Mouse (Mus musculus) liver, embryonic 16.5 days (tissue): Measurements from ENCODE around the gene Man1a. TPM values are rescaled to one million over a fixed set of nuclear protein-coding genes. Genes with fewer than 3 reads are reported as not detected.

Source experiments
- ATAC-seq: fragments of 200-750 bp; cut with Nextera tagmentation; 2 replicates; pipeline ENCODE4 v1.8.0; 2017; ENCODE audit warnings: low read depth, mild to moderate bottlenecking, moderate number of reproducible peaks, moderate library complexity
- H3K27ac ChIP-seq: fragments of 300-500 bp; sonication (generic); 2 replicates; pipeline ENCODE4 v1.5.1; 2014; ENCODE audit warnings: mild to moderate bottlenecking, low read length
- H3K27me3 ChIP-seq: fragments of 300-500 bp; sonication (generic); 2 replicates; pipeline ENCODE4 v1.6.1; 2014; ENCODE audit warnings: low read depth, low read length, mixed read lengths; ENCODE audit not compliant: control insufficient read depth, insufficient read depth
- H3K36me3 ChIP-seq: fragments of 300-500 bp; sonication (generic); 2 replicates; pipeline ENCODE4 v1.6.1; 2014; ENCODE audit warnings: mild to moderate bottlenecking; ENCODE audit not compliant: control insufficient read depth, insufficient read depth
- H3K4me1 ChIP-seq: fragments of 300-500 bp; sonication (generic); 2 replicates; pipeline ENCODE4 v1.6.1; 2014; ENCODE audit warnings: low read depth, low read length, mixed read lengths; ENCODE audit not compliant: control insufficient read depth
- H3K4me2 ChIP-seq: fragments of 300-500 bp; sonication (generic); 2 replicates; pipeline ENCODE4 v1.6.1; 2014; ENCODE audit warnings: low read depth, low read length, mixed read lengths
- H3K4me3 ChIP-seq: fragments of 300-500 bp; sonication (generic); 2 replicates; pipeline ENCODE4 v1.5.1; 2014; ENCODE audit warnings: low read depth, mild to moderate bottlenecking, low read length
- H3K9ac ChIP-seq: fragments of 300-500 bp; sonication (generic); 2 replicates; pipeline ENCODE4 v1.6.1; 2014; ENCODE audit warnings: low read depth, low read length
- H3K9me3 ChIP-seq: fragments of 300-500 bp; sonication (generic); replicated peaks from 2 replicates; pipeline ENCODE4 v1.6.1; 2016; ENCODE audit warnings: low read length; ENCODE audit not compliant: control insufficient read depth
- WGBS: fragments of 180-500 bp; shearing (Covaris S2); extraction: QIAGEN DNeasy Blood & Tissue Kit; methylation state at CpG from one replicate; pipeline ENCODE4 v1.1.7; 2014; ENCODE audit not compliant: insufficient replicate concordance; 5-methylcytosine and 5-hydroxymethylcytosine counted together
- polyA plus RNA-seq: library from polyadenylated mRNA; unstranded; fragments of >200 nt; fragmentation: Nextera tagmentation; extraction: Ambion mirVana; gene quantifications from 2 replicates; pipeline ENCODE4 v1.2.1, GENCODE M21; 2015

Gene Man1a
- polyA plus RNA-seq, 1 experiment from 2014 or later = 14.2 TPM

DNA sequence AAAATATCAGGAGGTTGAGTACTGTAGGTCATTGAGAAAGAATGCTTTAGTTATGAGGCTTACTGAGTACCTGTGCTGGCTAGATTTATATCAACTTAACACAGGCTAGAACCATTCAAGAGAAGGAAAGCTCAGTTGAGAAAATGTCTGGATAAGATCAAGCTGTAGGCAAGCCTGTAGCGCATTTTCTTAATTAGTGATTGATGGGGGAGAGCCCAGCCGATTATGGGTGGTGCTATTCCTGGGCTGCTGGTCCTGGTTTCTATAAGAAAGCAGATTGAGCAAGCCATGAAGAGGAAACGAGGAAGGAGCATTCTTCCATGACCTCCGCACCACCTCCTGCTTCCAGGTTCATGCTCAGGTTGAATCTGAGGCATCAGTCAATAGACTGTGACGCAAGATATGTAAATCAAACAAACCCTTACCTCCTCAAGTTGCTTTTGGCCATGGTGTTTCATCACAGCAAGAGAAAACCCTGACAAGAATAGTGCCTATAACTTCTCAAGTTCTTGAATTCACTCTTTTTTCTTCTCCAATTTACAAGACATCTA, 58.4 kb downstream of the Man1a start:
- Histone ChIP-seq H3K36me3 (peaks cover 6% of the 10 kb centered on the region), H3K4me1 (peaks cover 3% of the 10 kb centered on the region; the same call in 1 of the 2 replicates), H3K27ac (no peak overlapping the region), H3K4me3 (no peak overlapping the region), H3K9me3 (no peaks in the 10 kb centered on the region), H3K9ac (no peak overlapping the region), H3K4me2 (no peak overlapping the region), H3K27me3 (no peaks in the 10 kb centered on the region)
- WGBS = 76% methylated on average over 5 of the region's 5 CpGs
- no peak for ATAC-seq

GRCm38 (mm10) chr10:54014116-54014758, 62.2 kb downstream of the Man1a start:
- H3K36me3 ChIP-seq = peaks cover 8% of the 10 kb centered on the region
- H3K4me1 ChIP-seq = peaks cover 3% of the 10 kb centered on the region; the same call in 1 of the 2 replicates
- no peak overlapping the region for H3K4me3 ChIP-seq
- ATAC-seq = no peak
- no peaks in the 10 kb centered on the region for H3K27me3 ChIP-seq
- no peak overlapping the region for H3K27ac ChIP-seq
- no peaks in the 10 kb centered on the region for H3K9me3 ChIP-seq
- H3K4me2 ChIP-seq = no peak overlapping the region
- H3K9ac ChIP-seq = no peak overlapping the region
- WGBS = 66% methylated on average over 15 of the region's 15 CpGs

DNA sequence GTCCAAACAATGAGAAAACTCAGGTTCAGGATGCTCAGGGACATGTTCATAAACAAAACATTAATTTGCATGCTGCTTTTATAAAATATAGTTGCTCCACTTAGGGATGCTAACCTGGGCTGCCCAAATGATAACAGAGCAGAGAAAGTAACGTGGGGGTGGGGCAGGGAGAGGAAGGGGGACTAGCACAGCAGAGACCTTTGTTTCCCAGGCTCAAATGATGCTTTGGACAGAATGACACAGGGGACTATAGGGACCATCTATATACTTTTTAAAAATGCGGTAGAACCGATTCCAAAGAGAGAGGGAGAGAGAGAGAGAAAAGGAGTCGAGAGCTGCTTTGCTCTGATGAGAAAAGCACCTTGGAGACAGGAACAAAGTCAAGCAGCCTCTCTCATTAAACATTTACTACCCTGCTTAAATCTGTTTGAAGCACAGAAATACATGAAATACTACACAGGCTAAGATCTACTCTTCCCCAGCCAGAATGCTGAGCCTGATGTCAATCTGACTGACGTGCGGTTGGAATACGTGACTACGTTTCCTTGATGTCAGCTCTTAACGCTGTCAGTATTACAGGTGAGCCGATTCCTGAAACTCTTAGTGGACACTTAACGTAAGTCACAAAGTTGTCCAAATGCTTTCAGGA, 63.1 kb downstream of the Man1a start:
- no peak overlapping the region for H3K4me2 ChIP-seq
- WGBS = 84% methylated on average over 11 of the region's 11 CpGs
- H3K27ac ChIP-seq = no peak overlapping the region
- H3K9me3 ChIP-seq = no peaks in the 10 kb centered on the region
- H3K27me3 ChIP-seq = no peaks in the 10 kb centered on the region
- ATAC-seq = no peak
- no peak overlapping the region for H3K4me3 ChIP-seq
- peaks cover 3% of the 10 kb centered on the region; the same call in 1 of the 2 replicates for H3K4me1 ChIP-seq
- peaks cover 8% of the 10 kb centered on the region for H3K36me3 ChIP-seq
- no peak overlapping the region for H3K9ac ChIP-seq

DNA sequence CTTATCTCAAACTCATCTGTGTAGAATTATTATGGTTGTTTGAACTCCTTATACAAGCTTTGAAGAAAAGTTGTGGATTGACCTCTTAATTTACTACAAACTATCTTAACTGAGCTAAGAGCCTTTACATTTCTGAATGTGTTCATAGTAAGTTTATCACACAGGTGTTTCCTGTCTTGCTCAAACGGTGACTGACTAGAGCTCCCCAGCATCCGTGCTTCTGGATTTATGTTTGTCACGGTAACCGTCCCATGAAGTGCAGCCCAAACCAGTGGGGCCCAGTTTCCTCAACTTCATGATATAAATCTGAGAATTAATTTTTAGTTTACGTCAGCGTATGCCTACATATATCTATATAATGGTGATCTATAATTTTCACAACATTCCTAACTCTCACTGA, 67.3 kb downstream of the Man1a start:
- no peak for ATAC-seq
- 56% methylated on average over 6 of the region's 6 CpGs for WGBS
- Histone ChIP-seq H3K9me3 (no peaks in the 10 kb centered on the region), H3K4me1 (peaks cover 6% of the 10 kb centered on the region), H3K9ac (no peak overlapping the region), H3K27me3 (no peaks in the 10 kb centered on the region), H3K36me3 (peaks cover 8% of the 10 kb centered on the region), H3K4me3 (no peak overlapping the region), H3K4me2 (no peak overlapping the region), H3K27ac (no peak overlapping the region)

DNA sequence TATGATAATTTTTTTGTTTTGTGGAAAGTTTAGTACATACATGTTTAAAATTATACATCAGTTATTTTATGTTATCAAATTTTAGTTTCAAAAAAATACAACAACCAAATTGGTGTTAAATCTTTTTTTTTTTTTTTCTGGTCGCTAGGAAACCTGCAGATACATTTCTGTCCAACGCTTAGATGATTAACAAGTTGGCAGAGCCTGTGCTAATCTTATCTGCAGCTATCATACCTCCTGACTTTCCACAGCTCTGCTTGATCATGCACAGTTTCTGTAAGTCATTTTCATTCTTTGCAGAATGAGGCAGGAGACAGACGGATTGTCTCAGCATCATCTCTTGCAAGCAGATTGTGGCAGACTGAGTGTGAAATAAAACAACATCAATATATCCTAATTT, 69.5 kb downstream of the Man1a start:
- H3K4me1 ChIP-seq = peaks cover 6% of the 10 kb centered on the region
- no peak overlapping the region for H3K4me3 ChIP-seq
- peak; percentile 50; the same call in 1 of the 2 replicates for ATAC-seq
- H3K27me3 ChIP-seq = no peaks in the 10 kb centered on the region
- peaks cover 3% of the 10 kb centered on the region; the same call in 1 of the 2 replicates for H3K36me3 ChIP-seq
- no peaks in the 10 kb centered on the region for H3K9me3 ChIP-seq
- no peak overlapping the region for H3K9ac ChIP-seq
- H3K4me2 ChIP-seq = no peak overlapping the region
- no peak overlapping the region for H3K27ac ChIP-seq
- WGBS = 24% methylated on average over 3 of the region's 3 CpGs

DNA sequence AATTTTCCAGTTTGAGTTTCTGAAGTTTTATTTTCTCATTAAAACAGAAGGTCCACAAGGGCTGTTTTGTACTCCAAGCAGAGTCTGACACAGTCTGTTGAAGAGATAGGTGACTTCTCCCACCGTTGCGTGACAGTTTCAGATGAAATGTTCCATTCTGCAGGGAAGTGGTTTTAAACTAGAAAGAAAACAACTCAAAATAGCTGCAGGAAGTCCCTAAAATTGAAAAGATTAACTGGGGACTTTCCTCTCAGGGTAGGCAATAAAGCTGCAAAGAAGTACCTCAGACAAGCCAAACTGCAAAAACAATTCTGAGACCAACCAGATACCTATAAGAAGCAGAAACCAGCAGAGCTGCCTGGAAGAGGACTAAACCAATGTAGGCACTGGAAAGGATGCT, 70.6 kb downstream of the Man1a start:
- no peak overlapping the region for H3K27ac ChIP-seq
- peaks cover 6% of the 10 kb centered on the region for H3K4me1 ChIP-seq
- H3K4me2 ChIP-seq = no peak overlapping the region
- H3K27me3 ChIP-seq = no peaks in the 10 kb centered on the region
- H3K4me3 ChIP-seq = no peak overlapping the region
- H3K9me3 ChIP-seq = no peaks in the 10 kb centered on the region
- peaks cover 3% of the 10 kb centered on the region; the same call in 1 of the 2 replicates for H3K36me3 ChIP-seq
- H3K9ac ChIP-seq = no peak overlapping the region
- WGBS = 66% methylated on average over 2 of the region's 2 CpGs
- ATAC-seq = no peak

DNA sequence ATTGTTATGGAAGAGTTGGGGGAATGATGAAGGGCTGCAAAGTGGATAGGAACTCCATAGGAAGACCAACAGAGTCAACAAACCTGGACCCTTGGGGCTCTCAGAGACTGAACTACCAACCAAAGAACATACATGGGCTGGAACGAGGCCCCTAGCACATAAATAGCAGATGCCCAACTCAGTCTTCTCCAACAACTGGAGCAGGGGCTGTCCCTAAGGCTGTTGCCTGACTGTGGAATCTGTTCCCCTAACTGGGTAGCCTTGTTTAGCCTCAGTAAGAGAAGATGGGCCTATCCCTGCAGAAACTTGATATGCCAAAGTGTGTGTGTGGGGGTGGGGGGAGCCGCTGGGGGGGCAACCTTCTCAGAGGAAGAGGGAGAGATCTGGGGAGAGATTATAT, 73.5 kb downstream of the Man1a start:
- H3K4me3 ChIP-seq = no peak overlapping the region
- peaks cover 3% of the 10 kb centered on the region; the same call in 1 of the 2 replicates for H3K36me3 ChIP-seq
- no peak for ATAC-seq
- 79% methylated on average over 2 of the region's 2 CpGs for WGBS
- peaks cover 9% of the 10 kb centered on the region for H3K4me1 ChIP-seq
- no peak overlapping the region for H3K9ac ChIP-seq
- H3K4me2 ChIP-seq = no peak overlapping the region
- H3K27me3 ChIP-seq = no peaks in the 10 kb centered on the region
- H3K27ac ChIP-seq = no peak overlapping the region
- no peaks in the 10 kb centered on the region for H3K9me3 ChIP-seq

DNA sequence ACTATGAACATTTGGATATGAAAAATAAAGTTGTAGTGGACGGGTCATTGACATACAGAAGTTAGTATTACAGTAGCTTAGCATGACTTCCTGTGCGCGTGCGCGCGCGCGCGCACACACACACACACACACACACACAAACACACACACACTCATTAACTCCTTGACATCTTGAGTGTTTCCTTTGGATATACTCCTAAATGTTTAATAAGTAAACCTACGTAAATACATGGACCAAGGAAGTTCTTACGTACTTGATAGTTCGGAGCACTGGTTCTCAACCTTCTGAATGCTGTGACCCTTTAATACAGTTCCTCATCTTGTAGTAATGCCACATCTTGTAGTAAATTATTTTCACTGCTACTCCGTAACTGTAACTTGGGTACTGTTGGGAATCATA, 79.1 kb downstream of the Man1a start:
- Histone ChIP-seq H3K4me1 (peaks cover 3% of the 10 kb centered on the region), H3K4me3 (no peak overlapping the region), H3K27ac (no peak overlapping the region), H3K4me2 (no peak overlapping the region), H3K9me3 (no peaks in the 10 kb centered on the region), H3K9ac (no peak overlapping the region), H3K36me3 (no peaks in the 10 kb centered on the region), H3K27me3 (no peaks in the 10 kb centered on the region)
- no peak for ATAC-seq
- 91% methylated on average over 13 of the region's 13 CpGs for WGBS

DNA sequence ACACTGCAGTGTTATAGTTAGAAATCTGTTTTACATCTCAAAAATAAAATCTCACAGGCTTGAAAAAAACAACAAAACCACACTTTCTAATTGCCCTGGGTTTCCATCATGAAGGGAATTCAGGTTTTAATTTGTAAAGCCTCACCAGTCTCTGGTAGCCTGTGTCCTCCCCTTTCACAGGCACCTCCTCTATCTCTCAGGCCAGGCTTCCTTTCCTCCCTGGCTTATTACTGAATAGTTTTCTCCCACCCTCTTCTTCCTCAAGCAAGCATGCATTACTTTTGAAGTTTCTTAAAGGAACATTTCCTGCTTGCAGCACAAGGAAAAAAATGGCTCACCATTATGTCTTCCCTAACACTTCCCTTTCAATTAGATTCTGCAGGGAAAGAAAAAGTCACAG, 80.2 kb downstream of the Man1a start:
- ATAC-seq = no peak
- H3K36me3 ChIP-seq = no peaks in the 10 kb centered on the region

More for the DNA sequence above, 80.2 kb downstream of the Man1a start:
- Histone ChIP-seq H3K9me3 (no peaks in the 10 kb centered on the region), H3K27ac (no peak overlapping the region), H3K4me3 (no peak overlapping the region), H3K4me2 (no peak overlapping the region), H3K9ac (no peak overlapping the region), H3K4me1 (peaks cover 3% of the 10 kb centered on the region; the same call in 1 of the 2 replicates), H3K27me3 (no peaks in the 10 kb centered on the region)
